Mouse (Mus musculus) forebrain, postnatal 0 days (tissue): ENCODE measurements around the gene Cfap77. TPM values are rescaled to one million over a fixed set of nuclear protein-coding genes. Genes with fewer than 3 reads are reported as not detected.
A peak's percentile ranks its signal among the peaks of the same experiment; 100 is the strongest.

Source experiments
- ATAC-seq: fragments of 200-750 bp; cut with Nextera tagmentation; 2 replicates; pipeline ENCODE4 v1.8.0; 2017; ENCODE audit warnings: mild to moderate bottlenecking, moderate library complexity
- DNase-seq: peaks from one replicate; pipeline ENCODE4 v3.0.0-alpha.2; 2015
- H3K27ac ChIP-seq: fragments of 300-500 bp; sonication (generic); 2 replicates; pipeline ENCODE4 v1.5.1; 2014; ENCODE audit warnings: low read depth, mild to moderate bottlenecking, antibody characterized with exemption, low read length, moderate library complexity, mixed read lengths
- H3K27me3 ChIP-seq: fragments of 300-500 bp; sonication (generic); 2 replicates; pipeline ENCODE4 v1.6.1; 2014; ENCODE audit warnings: mild to moderate bottlenecking, low read length, mixed read lengths; ENCODE audit not compliant: insufficient read depth
- H3K36me3 ChIP-seq: fragments of 300-500 bp; sonication (generic); 2 replicates; pipeline ENCODE4 v1.6.1; 2014; ENCODE audit warnings: mild to moderate bottlenecking, moderate library complexity; ENCODE audit not compliant: insufficient read depth
- H3K4me1 ChIP-seq: fragments of 300-500 bp; sonication (generic); 2 replicates; pipeline ENCODE4 v1.6.1; 2014; ENCODE audit warnings: antibody characterized with exemption; ENCODE audit not compliant: insufficient read depth
- H3K4me2 ChIP-seq: fragments of 300-500 bp; sonication (generic); 2 replicates; pipeline ENCODE4 v1.6.1; 2014; ENCODE audit warnings: low read depth, mild to moderate bottlenecking, moderate library complexity
- H3K4me3 ChIP-seq: fragments of 300-500 bp; sonication (generic); 2 replicates; pipeline ENCODE4 v1.5.1; 2014; ENCODE audit warnings: low read depth, low read length, mixed read lengths
- H3K9ac ChIP-seq: fragments of 300-500 bp; sonication (generic); 2 replicates; pipeline ENCODE4 v1.6.1; 2014; ENCODE audit warnings: mild to moderate bottlenecking
- H3K9me3 ChIP-seq: fragments of 300-500 bp; sonication (generic); 2 replicates; pipeline ENCODE4 v1.6.1; 2016; ENCODE audit warnings: low read length
- CTCF ChIP-seq: sonication (generic); IDR thresholded peaks from 2 replicates; pipeline ENCODE4 v1.5.1; 2016; ENCODE audit warnings: antibody characterized with exemption, control low read depth, low read depth
- WGBS: fragments of 180-500 bp; shearing (Covaris S2); extraction: QIAGEN DNeasy Blood & Tissue Kit; methylation state at CpG from one replicate; pipeline ENCODE4 v1.1.7; 2014; 5-methylcytosine and 5-hydroxymethylcytosine counted together
- polyA plus RNA-seq: library from polyadenylated mRNA; unstranded; fragments of >200 nt; fragmentation: Nextera tagmentation; extraction: Ambion mirVana; gene quantifications from 2 replicates; pipeline ENCODE4 v1.2.1, GENCODE M21; 2015
- total RNA-seq: library from RNA; depleted of rRNA; stranded (reverse); fragments of >200 nt; gene quantifications from 2 replicates; pipeline ENCODE4 v1.2.3, GENCODE M21; 2014

The Cfap77 gene
- total and polyA plus RNA-seq, 2 experiments from 2014 or later = 0.57 to 0.59 TPM

- Histone ChIP-seq H3K9ac (no peak overlapping the region), H3K4me2 (0 out of 2 replicates have a peak overlapping the region, but pooled peaks have one; percentile 0), H3K4me3 (no peak overlapping the region), H3K27ac (no peak overlapping the region), H3K4me1 (no peaks in the 10 kb centered on the region), H3K36me3 (no peaks in the 10 kb centered on the region), H3K27me3 (no peaks in the 10 kb centered on the region), H3K9me3 (no peaks in the 10 kb centered on the region)
- no peak for ATAC-seq
- DNase-seq = peak; percentile 22
- no peak for TF ChIP-seq CTCF
- 12% methylated on average over 30 of the region's 30 CpGs for WGBS
Observed at GRCm38 (mm10) chr2:28943666-28944516, 111.0 kb downstream of the Cfap77 start.

- no peaks in the 10 kb centered on the region for H3K27me3 ChIP-seq
- 90% methylated on average over 7 of the region's 7 CpGs for WGBS
- H3K4me3 ChIP-seq = no peak overlapping the region
- no peaks in the 10 kb centered on the region for H3K4me1 ChIP-seq
- H3K9ac ChIP-seq = no peak overlapping the region
- DNase-seq (no peak), ATAC-seq (no peak)
- no peak overlapping the region for H3K4me2 ChIP-seq
- TF ChIP-seq CTCF = no peak
- H3K9me3 ChIP-seq = no peaks in the 10 kb centered on the region
- no peak overlapping the region for H3K27ac ChIP-seq
- no peaks in the 10 kb centered on the region for H3K36me3 ChIP-seq
Observed at GRCm38 (mm10) chr2:28938997-28939396, 115.9 kb downstream of the Cfap77 start.

GRCm38 (mm10) chr2:28930571-28930970 is 124.3 kb downstream of the Cfap77 start:
- H3K4me1 ChIP-seq = no peaks in the 10 kb centered on the region
- H3K4me2 ChIP-seq = no peak overlapping the region
- no peaks in the 10 kb centered on the region for H3K36me3 ChIP-seq
- peak; percentile 29 for TF ChIP-seq CTCF
- WGBS = 93% methylated on average over 3 of the region's 3 CpGs
- no peaks in the 10 kb centered on the region for H3K9me3 ChIP-seq
- H3K4me3 ChIP-seq = no peak overlapping the region
- DNase-seq = no peak
- no peaks in the 10 kb centered on the region for H3K27me3 ChIP-seq
- H3K9ac ChIP-seq = no peak overlapping the region
- no peak for ATAC-seq
- no peak overlapping the region for H3K27ac ChIP-seq

GRCm38 (mm10) chr2:28923912-28924311 is 131.0 kb downstream of the Cfap77 start:
- no peaks in the 10 kb centered on the region for H3K36me3 ChIP-seq
- H3K4me3 ChIP-seq = no peak overlapping the region
- DNase-seq = peak; percentile 82
- no peak overlapping the region for H3K9ac ChIP-seq
- peak; percentile 97 for TF ChIP-seq CTCF
- no peaks in the 10 kb centered on the region for H3K9me3 ChIP-seq
- H3K27ac ChIP-seq = no peak overlapping the region
- peaks cover 46% of the 10 kb centered on the region for H3K27me3 ChIP-seq
- H3K4me1 ChIP-seq = no peaks in the 10 kb centered on the region
- 2% methylated on average over 4 of the region's 4 CpGs for WGBS
- no peak overlapping the region for H3K4me2 ChIP-seq
- peak; percentile 74 for ATAC-seq

GRCm38 (mm10) chr2:28919001-28919400 is 135.9 kb downstream of the Cfap77 start:
- Histone ChIP-seq H3K9me3 (no peaks in the 10 kb centered on the region), H3K4me1 (0 out of 2 replicates have a peak, but pooled peaks cover 6% of the 10 kb centered on the region), H3K27ac (no peak overlapping the region), H3K4me2 (no peak overlapping the region), H3K4me3 (no peak overlapping the region), H3K9ac (no peak overlapping the region), H3K27me3 (peaks cover 75% of the 10 kb centered on the region), H3K36me3 (no peaks in the 10 kb centered on the region)
- 1% methylated on average over 4 of the region's 4 CpGs for WGBS
- no peak for TF ChIP-seq CTCF
- no peak for ATAC-seq
- DNase-seq = no peak

GRCm38 (mm10) chr2:28917518-28918361 is 137.1 kb downstream of the Cfap77 start:
- Histone ChIP-seq H3K27me3 (peaks cover 79% of the 10 kb centered on the region), H3K4me1 (0 out of 2 replicates have a peak, but pooled peaks cover 6% of the 10 kb centered on the region), H3K27ac (no peak overlapping the region), H3K4me3 (no peak overlapping the region), H3K9me3 (no peaks in the 10 kb centered on the region), H3K9ac (no peak overlapping the region), H3K4me2 (no peak overlapping the region), H3K36me3 (no peaks in the 10 kb centered on the region)
- ATAC-seq (no peak), DNase-seq (peak; percentile 63)
- no peak for TF ChIP-seq CTCF
- WGBS = 3% methylated on average over 65 of the region's 73 CpGs

GRCm38 (mm10) chr2:28917156-28917517 is 137.7 kb downstream of the Cfap77 start:
- Histone ChIP-seq H3K9me3 (no peaks in the 10 kb centered on the region), H3K4me2 (no peak overlapping the region), H3K27me3 (peaks cover 77% of the 10 kb centered on the region), H3K27ac (no peak overlapping the region), H3K4me3 (no peak overlapping the region), H3K4me1 (0 out of 2 replicates have a peak, but pooled peaks cover 6% of the 10 kb centered on the region), H3K9ac (no peak overlapping the region), H3K36me3 (no peaks in the 10 kb centered on the region)
- DNase-seq = peak; percentile 36
- TF ChIP-seq CTCF = no peak
- no peak for ATAC-seq
- WGBS = 5% methylated on average over 11 of the region's 11 CpGs
